In the genomic region with DNA sequence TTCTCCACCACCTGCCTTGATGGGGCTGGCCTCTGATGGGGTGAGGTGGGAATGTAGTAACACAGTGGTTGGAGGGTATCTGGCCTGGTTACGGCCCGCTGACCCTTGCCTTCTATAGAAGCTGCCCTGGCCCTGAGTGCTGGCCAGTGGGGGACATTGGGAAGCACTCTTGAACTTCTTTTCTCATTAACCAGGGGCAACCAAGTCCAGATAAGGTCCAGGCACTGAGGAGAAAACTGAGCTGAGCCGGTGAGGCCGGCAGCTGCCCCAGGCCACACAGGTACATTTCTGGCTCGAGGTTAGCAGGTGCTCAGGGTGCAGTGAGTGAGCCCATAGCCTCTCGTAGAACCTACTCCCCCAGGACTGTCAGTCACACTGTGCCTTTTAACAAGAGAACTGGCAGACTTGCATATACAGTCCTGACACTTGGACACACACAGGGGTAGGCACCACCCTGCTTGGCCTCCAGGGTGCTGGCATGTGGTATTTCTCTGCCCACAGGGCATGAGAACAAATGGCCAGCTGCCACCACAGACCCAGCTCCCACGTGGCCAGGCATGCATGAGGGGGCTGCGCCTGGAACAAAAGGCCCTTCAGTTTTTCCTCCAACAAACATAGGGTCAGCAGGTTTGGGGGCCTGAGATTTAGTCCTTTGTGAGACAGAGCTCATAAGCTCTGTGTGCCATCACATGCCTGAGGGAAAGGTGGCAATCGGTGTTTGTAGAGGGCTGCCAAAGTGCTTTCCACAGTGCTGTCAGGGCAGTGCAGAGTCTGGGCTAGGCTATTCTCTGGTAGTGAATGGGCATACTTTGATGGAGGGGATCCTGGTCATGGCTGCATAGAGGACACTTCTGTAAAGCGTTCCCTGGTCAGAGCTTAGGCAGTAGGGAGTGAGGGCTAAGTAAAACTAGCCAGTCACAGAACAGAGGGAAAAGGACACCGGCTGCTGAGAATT, we compare ENCODE assay signal across 9 mouse cellular contexts. TPM values are rescaled to one million over a fixed set of nuclear protein-coding genes. Genes with fewer than 3 reads are reported as not detected.
DNase-seq lines count a peak whose midpoint lies in the region; TF ChIP-seq lines count a peak whose summit lies in the region.
"Had no signal": no experiment of that assay in that cellular context is flagged by ENCODE, and none has a peak within 500 bp of the region (broad histone marks: within the 10 kb centered on the region; RNA-seq: fewer than 3 reads in every experiment).

No protein-coding gene starts in this region.

- intact Hi-C loops in left cerebral cortex, postnatal 4 days (cut with DNase I) = no loop called here
- intact Hi-C loops in left cerebral cortex, postnatal 10 days (cut with DNase I) = no loop called here

- no peaks in the 10 kb centered on the region for H3K27me3 ChIP-seq in cerebellum, adult 2 months (ENCODE audit: control insufficient read depth, insufficient read depth, low read length)
- no peaks in the 10 kb centered on the region for H3K27me3 ChIP-seq in heart, embryonic 10.5 days (ENCODE audit: insufficient read depth, poor library complexity, severe bottlenecking)
- H3K27me3 ChIP-seq: limb, embryonic 15.5 days had no signal

- 29% methylated on average over 11 of the region's 11 CpGs for WGBS in cerebellum, adult 2 months
- WGBS in heart, embryonic 10.5 days = 73% methylated on average over 11 of the region's 11 CpGs

- H3K4me3 ChIP-seq in cerebellum, adult 2 months (replicated peaks; ENCODE audit: insufficient read depth, low read depth, low read length) = no peak overlapping the region
- no peak overlapping the region for H3K4me3 ChIP-seq in heart, embryonic 10.5 days
- H3K4me3 ChIP-seq: limb, embryonic 15.5 days had no signal

- peaks cover 37% of the 10 kb centered on the region for H3K4me1 ChIP-seq in cerebellum, adult 2 months (ENCODE audit: control insufficient read depth, insufficient read depth, low read length)
- H3K4me1 ChIP-seq in heart, embryonic 10.5 days = peaks cover 74% of the 10 kb centered on the region

- DNase-seq in left cerebral cortex, postnatal 4 days = peak; percentile 66
- no peak for DNase-seq in left cerebral cortex, postnatal 10 days (ENCODE audit: extremely low spot score in 1 of 2, low spot score in 2 of 2)
- peak; percentile 48 to 56 for DNase-seq in cerebellum, adult 2 months
- DNase-seq in heart, embryonic 10.5 days (ENCODE audit: low spot score) = no peak
- DNase-seq in kidney, postnatal 25 days = peak; percentile 75 to 89
- DNase-seq in ovary, postnatal 14 days (ENCODE audit: low spot score) = peak; percentile 31
- no peak for DNase-seq in spleen, postnatal 14 days (ENCODE audit: low spot score in 2 of 2)
- no peak for DNase-seq in adrenal gland, adult 18-20 months (ENCODE audit: low spot score in 2 of 2)

- H3K27ac ChIP-seq in cerebellum, adult 2 months (ENCODE audit: insufficient read depth, low read length) = peak overlapping the region; percentile 74
- peak overlapping the region; percentile 24; the same call in 1 of the 2 replicates for H3K27ac ChIP-seq in heart, embryonic 10.5 days
- H3K27ac ChIP-seq: limb, embryonic 15.5 days had no signal

- TF ChIP-seq POLR2A in cerebellum, adult 2 months (IDR thresholded peaks at IDR 0.05; ENCODE audit: borderline replicate concordance, insufficient read depth, low read length) = no peak

- H3K36me3 ChIP-seq in heart, embryonic 10.5 days = peaks cover 6% of the 10 kb centered on the region; the same call in 1 of the 2 replicates

- TF ChIP-seq CTCF in cerebellum, adult 2 months (IDR thresholded peaks at IDR 0.05; ENCODE audit: borderline replicate concordance, insufficient read depth, low read depth, low read length) = no peak

- H3K9me3 ChIP-seq in heart, embryonic 10.5 days = no peaks in the 10 kb centered on the region
- H3K9me3 ChIP-seq: limb, embryonic 15.5 days had no signal

RNA-seq across cellular contexts. Expression of a gene that starts 18.3 kb away (rescaled TPM):
- total RNA-seq in left cerebral cortex, postnatal 4 days (2021) = 100 to 1,000 TPM; 184 to 189 TPM
- 100 to 1,000 TPM; 126 to 128 TPM for total RNA-seq in left cerebral cortex, postnatal 10 days (2021)
- polyA plus RNA-seq in cerebellum, adult 2 months (2012; rRNA removed) = 136 and 151 TPM in 2 replicates
- 11.7 TPM in 2 replicates for polyA plus RNA-seq in heart, embryonic 10.5 days (2016; fragmentation: Nextera tagmentation; extraction: Ambion mirVana)
- total RNA-seq in adrenal gland, adult 18-20 months (2021) = 10 to 100 TPM; 34.3 to 38.0 TPM

RNA-seq across cellular contexts. Expression of a gene that starts 32.1 kb away (rescaled TPM):
- total RNA-seq in left cerebral cortex, postnatal 4 days (2021) = 10 to 100 TPM; 64.5 to 67.2 TPM
- 10 to 100 TPM; 53.8 to 54.2 TPM for total RNA-seq in left cerebral cortex, postnatal 10 days (2021)
- polyA plus RNA-seq in cerebellum, adult 2 months (2012; rRNA removed) = 52.0 and 52.4 TPM in 2 replicates
- 35.3 and 41.5 TPM in 2 replicates for polyA plus RNA-seq in heart, embryonic 10.5 days (2016; fragmentation: Nextera tagmentation; extraction: Ambion mirVana)
- total RNA-seq in adrenal gland, adult 18-20 months (2021) = 10 to 100 TPM; 39.1 to 50.4 TPM

RNA-seq across cellular contexts. Expression of a gene that starts 41.7 kb away (rescaled TPM):
- total RNA-seq in left cerebral cortex, postnatal 4 days (2021) = under 1 TPM; 0.40 to 0.74 TPM
- under 1 TPM; 0.41 to 0.73 TPM for total RNA-seq in left cerebral cortex, postnatal 10 days (2021)
- 0.25 and 0.30 TPM in 2 replicates for polyA plus RNA-seq in cerebellum, adult 2 months (2012; rRNA removed)
- polyA plus RNA-seq in heart, embryonic 10.5 days (2016; fragmentation: Nextera tagmentation; extraction: Ambion mirVana) = not detected in 2 replicates
- under 1 TPM in 1 of 2 experiments, not detected in 1; 0.27 TPM for total RNA-seq in adrenal gland, adult 18-20 months (2021)
- polyA plus RNA-seq: limb, embryonic 15.5 days had no signal

RNA-seq across cellular contexts. Expression of a gene that starts 56.3 kb away (rescaled TPM):
- total RNA-seq in left cerebral cortex, postnatal 4 days (2021) = 10 to 100 TPM; 53.6 to 59.2 TPM
- total RNA-seq in left cerebral cortex, postnatal 10 days (2021) = 10 to 100 TPM; 61.0 to 61.9 TPM
- 61.6 and 68.6 TPM in 2 replicates for polyA plus RNA-seq in cerebellum, adult 2 months (2012; rRNA removed)
- 22.3 and 23.6 TPM in 2 replicates for polyA plus RNA-seq in heart, embryonic 10.5 days (2016; fragmentation: Nextera tagmentation; extraction: Ambion mirVana)
- total RNA-seq in adrenal gland, adult 18-20 months (2021) = 10 to 100 TPM; 14.9 to 15.5 TPM

Comparison
In these comparisons a context has a peak if more than half of its experiments do, and no peak if none do; other contexts are left out.
1. DNase-seq: peak in left cerebral cortex, postnatal 4 days (single experiment), cerebellum, adult 2 months (2 of 2), kidney, postnatal 25 days (2 of 2) and ovary, postnatal 14 days (single experiment); none in left cerebral cortex, postnatal 10 days (0 of 2), heart, embryonic 10.5 days (single experiment), spleen, postnatal 14 days (0 of 2) and adrenal gland, adult 18-20 months (0 of 2).